Mouse (Mus musculus) adrenal gland (tissue): ENCODE measurements around the gene Nudt4.
"Not testable (repeated sequence)": the region's sequence is repeated elsewhere in the genome, so short reads cannot be mapped to it uniquely, and the experiment has no call there.

Source experiments
- intact Hi-C: fragments of 180-260 bp; cut with DNase I; formaldehyde crosslinking; loops from one replicate; pipeline ENCODE4 v1.15.1; 2025

The Nudt4 gene

DNA sequence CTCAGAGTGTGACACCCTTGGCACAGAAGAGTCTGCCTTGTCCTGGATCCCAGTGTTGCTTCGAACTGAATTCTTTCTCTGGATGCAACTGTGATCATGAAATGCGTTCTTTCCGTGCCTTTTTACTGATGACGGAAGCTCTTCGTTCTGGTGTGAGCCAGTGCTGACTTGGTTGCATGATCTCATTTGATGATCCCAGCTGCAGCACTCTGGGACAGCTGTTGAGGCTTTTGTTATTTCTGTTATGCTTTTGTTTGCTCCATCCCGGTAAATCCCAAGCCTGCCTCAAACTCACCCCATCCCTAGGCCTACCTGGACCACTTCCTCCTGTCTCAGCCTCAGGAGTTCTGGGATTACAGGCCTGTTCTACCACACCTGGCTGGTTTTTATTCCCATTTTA is 4.1 kb upstream of the Nudt4 start:
- intact Hi-C loops, result loop anchor here (10.0 kb wide), 1 partner anchor 137 kb away; no protein-coding TSS in a partner anchor

DNA sequence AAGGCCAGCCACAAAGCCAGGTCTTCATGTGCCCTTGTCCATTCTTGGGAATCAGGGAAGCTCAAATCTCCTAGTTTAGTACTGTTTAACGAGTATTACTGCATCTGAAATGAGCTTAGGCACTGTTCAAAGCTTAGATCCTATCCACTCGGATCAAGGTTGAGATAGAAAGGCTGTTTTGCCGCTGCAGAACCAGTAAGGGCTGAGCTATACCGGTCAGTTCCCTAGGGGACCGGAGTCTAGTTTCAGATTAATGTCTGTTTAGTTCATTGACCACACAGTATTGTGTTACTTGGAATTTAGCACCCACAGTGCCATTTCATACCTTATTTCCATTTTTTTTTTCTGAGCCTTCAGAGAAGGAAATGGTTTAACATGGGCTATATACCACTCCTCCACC is 3.6 kb upstream of the Nudt4 start:
- intact Hi-C loops, result loop anchor here (10.0 kb wide), 1 partner anchor 137 kb away; no protein-coding TSS in a partner anchor

DNA sequence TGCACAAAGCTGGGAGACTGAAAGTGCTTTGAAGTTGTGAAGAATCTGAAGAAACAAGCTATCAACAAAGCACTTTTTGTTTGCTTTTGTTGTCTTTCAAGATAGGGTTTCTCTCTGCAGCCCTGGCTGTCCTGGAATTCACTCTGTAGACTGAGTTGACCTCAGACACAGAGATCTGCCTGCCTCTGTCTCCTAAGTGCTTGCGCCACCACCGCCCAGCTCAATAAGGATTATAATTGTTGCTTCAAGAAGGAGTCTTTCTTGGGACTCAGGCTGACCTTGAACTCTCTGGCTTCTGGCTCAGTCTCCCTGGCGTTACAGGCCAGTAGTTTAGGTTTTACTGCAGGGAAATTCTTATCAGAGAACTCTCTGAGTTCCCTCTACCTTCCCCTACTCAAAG is 2.8 kb upstream of the Nudt4 start:
- intact Hi-C loops, result loop anchor here (10.0 kb wide), 1 partner anchor 138 kb away; no protein-coding TSS in a partner anchor

DNA sequence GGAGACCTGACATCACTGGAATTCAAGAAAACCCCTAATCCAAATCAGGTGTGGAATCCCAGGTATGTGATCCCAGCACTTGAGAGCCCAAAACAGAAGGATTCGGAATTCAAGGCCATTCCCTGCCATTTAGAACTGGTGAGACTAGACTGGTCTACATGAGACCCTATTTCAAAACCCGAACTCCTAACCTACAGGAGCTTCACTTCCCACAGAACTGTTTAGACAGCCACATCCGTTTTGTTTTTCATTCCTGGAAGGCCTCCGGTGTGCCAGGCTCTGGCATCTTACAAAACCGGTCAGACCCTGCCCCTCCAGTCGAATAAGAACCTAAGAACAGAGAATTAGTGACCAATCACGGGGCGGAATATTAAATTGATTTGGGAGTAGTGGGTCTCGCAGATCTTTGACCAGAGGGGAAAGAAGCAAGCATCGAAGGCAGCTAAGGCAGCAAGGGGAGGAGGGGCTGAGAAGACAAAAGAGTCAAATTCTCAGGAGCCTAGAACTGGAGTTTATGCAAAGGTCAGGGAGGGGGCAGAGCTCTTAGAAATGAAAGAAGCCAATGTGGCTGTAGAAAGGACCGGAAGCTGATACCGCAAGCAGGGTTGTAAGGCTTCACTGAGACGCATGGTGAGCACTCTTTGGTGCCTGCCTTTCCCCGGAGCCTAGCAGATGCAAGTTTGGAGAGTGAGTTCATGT is 1.4 kb upstream of the Nudt4 start:
- intact Hi-C loops, result loop anchor here (10.0 kb wide), 1 partner anchor 139 kb away; no protein-coding TSS in a partner anchor

DNA sequence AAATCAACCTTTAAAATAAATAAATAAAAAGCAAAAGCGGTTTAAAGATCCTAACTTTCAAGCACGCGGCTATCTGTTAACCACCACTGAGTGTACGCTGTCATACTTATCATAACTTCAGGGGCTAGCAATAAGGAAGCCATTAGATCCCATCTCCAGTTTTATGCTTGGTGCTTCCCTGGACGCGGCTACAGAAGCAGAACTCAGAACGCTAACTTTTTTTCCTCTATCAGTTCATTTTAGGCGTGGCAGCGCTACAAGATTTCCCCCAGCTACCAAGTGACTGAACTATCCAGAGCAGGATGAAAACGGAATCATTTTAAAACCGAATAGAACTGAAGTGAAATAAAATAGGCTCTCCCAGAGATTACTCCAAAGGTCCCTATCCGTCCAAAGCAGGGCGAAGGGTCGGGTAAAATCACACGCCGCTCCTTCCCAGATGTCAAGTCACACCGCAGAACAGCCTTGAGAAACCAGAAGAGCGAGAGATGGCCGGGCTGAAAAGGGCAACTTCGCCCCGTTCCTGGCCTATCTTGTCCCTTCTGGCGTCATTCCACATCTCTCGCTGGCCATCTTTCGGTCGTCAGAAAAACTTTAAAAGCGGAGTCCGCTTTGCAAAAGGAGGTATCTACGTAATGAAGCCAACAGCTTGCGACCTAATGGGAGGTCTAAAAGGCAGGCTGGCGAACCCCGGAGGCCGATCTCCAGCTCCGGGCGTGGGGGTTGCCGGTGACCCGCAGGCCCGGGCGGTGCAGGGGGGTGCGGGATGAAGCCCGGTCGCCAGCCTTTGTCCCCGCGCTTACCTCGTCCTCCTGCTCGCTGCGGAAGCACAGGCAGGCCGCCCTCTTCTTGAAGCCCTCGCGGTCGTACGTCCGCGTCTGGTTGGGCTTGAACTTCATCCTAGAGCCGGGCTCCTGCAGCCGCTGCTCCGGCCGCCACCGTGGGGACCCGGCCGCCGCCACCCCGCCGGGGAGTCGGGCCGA is 796 bp downstream of the Nudt4 start:
- intact Hi-C loops, result loop anchor here (5.0 to 10.0 kb wide), 2 partner anchors 79 to 142 kb away; no protein-coding TSS in a partner anchor

DNA sequence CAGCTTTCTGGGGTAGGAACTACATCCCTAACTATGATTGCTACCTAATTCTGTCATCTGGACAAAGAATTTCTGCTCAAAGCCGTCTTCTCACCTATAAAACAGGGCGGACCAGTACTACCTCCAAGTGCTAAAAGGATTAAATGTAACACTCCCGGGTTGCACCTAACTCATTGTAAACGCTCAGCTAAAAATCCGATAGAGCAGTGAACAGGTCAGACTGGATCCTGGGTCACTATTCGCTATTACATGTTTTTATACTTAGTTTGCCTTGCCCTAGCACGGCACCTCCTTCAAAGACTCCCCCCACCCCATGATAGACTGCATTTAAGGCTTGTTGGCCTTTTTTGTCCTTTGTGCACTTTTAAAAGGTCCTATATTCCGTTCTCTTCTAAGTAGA is 1.6 kb downstream of the Nudt4 start:
- intact Hi-C loops, result loop anchor here (5.0 to 10.0 kb wide), 2 partner anchors 80 to 142 kb away; no protein-coding TSS in a partner anchor

DNA sequence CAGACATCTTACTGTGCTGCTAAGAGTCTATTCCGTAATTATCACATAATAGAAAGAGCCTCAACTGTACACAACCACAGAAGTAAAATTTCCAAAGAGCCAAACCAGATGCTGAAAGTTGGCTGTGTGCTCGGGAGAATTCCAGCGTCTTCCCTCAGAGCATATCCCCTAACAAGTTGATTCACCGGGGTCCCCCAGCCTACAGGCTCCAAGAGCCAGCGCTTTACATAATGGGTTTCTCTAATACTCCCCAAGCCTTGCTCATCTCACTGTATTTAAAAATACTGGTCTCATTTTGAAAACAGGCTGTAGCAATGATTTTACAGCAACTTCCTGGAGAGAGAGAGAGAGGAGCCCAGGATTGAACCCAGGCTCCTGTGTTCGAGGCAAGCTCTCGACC is 2.3 kb downstream of the Nudt4 start:
- intact Hi-C loops, result loop anchor here (5.0 to 10.0 kb wide), 2 partner anchors 81 to 143 kb away; no protein-coding TSS in a partner anchor

DNA sequence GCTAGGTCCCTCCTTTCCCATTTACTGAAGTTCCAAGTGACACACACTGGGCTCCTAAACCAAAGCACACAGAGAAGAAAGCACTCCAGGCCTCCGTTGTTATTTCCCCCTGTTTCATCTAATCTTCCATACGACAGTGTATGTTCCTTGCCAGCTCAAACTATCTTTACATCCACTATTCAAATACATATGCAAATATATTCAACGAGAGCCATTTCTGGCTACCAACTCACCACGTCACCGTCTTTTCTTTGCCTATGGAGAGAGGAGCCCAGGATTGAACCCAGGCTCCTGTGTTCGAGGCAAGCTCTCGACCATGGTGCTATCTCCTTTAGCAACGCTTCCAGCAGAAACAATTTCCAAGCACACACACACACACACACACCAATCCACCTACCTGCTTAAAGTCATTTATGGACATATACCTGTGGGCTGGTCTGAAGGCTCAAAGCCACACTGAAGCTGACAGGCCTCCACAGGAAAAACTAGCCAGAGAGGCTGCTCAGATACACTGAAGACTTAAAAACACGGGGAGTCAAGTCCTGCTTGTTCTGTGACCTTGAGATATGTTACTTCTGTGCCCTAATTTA is 3.5 kb downstream of the Nudt4 start:
- intact Hi-C loops, result loop anchor here (5.0 to 10.0 kb wide), 2 partner anchors 82 to 144 kb away; no protein-coding TSS in a partner anchor

DNA sequence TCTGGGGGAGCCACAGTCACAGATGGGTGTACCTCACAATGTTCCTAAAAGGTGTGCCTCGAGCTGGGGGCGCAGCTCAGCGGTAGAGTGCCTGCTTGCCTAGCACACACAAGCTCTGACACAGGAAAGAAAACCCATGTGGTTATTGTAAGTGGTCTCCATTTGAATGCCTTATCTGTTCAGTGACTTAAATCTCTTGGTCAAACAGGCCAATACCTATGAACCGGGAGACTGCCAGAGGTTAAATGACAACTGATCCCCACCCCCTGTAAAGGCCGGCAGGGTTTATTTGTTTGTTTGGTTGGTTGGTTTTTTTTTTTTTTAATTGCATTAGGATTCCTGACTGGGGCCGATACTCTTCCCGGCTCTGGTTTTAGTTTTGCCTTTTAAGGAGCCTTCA is 4.5 kb downstream of the Nudt4 start:
- intact Hi-C loops, result loop anchor here (5.0 to 10.0 kb wide), 2 partner anchors 218 to 475 kb away; no protein-coding TSS in a partner anchor

DNA sequence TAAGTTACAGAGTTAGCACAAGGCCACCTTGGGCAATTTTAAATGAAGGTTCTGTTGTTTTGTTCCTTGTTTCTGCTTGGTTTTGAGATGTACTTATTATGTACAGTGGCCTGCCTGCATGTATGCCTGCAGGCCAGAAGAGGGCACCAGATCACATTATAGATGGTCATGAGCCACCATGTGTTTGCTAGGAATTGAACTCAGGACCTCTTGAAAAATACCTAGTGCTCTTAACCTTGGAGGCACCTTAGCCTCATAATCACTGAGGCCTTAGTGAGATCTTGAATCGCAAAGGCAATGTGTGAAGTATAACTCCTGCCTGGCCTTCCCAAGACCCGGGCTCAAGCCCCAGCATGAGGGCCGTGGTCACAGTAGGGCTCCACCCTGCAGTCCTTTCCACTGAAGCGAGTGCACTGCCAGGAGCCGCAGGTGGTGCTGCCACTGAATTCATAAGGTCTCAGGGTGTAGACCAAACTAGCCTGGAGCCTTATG is 6.6 kb downstream of the Nudt4 start:
- intact Hi-C loops, result loop anchor here (5.0 to 10.0 kb wide), 2 partner anchors 220 to 477 kb away; no protein-coding TSS in a partner anchor

DNA sequence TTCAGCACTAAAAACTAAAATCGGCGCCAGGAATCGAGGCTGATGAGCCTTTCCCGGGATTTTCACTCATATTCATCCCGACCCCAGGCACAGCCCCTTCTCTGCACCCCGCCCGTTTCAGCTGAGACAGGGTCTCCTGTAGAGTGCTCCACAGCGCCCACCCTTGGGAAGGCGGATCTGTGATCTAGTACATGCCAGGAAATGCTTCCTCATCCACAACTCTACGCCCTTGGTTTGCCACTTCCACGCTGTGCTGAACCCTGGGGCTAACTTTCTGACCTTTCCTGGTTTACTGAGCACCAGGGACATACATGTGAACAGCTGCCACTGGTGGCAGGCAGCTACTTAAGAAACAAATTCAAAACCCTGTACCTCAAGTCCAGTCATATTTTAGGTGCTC is 8.1 kb downstream of the Nudt4 start:
- intact Hi-C loops, result loop anchor here (5.0 to 10.0 kb wide), 2 partner anchors 221 to 479 kb away; no protein-coding TSS in a partner anchor

DNA sequence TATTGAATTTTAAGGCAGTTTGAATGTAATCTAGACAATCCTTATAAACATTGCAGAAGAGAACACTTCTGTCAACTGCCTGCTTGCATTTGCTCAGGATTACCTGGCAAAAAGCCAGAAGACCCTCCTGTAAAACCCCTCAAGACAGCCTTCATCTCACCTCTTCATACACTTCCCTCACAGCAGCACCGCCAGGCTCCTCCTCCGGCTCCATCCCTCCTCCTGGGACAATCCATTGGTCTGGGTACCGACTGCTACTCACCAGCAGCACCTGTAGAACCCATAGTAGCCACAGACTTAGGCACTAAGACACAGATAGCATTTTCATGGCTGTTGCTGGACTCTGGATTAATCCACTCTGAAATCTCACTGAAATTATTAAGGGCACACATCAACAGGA is 11.6 kb downstream of the Nudt4 start:
- intact Hi-C loops, result loop anchor here (2.0 to 10.0 kb wide), 2 partner anchors 342 to 482 kb away; no protein-coding TSS in a partner anchor

DNA sequence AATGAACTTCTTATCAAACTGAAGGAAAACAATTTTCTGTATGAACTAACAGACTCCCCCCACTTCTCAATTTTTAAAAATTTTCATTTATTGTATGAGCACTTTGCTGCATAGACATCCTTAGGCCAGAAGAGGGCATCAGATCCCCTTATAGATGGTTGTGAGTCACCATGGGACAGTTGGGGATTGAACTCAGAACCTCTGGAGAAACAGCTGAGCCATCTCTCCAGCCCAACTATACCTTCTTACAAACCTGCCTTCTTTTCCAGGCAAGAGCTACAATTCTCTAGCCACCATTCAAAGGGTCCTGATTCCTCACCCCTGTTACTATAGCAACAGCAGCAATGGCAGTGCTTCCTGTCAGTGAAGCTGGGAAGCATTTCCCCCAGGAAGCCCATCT is 12.2 kb downstream of the Nudt4 start:
- intact Hi-C loops, result loop anchor here (2.0 to 10.0 kb wide), 3 partner anchors 307 to 483 kb away; no protein-coding TSS in a partner anchor

DNA sequence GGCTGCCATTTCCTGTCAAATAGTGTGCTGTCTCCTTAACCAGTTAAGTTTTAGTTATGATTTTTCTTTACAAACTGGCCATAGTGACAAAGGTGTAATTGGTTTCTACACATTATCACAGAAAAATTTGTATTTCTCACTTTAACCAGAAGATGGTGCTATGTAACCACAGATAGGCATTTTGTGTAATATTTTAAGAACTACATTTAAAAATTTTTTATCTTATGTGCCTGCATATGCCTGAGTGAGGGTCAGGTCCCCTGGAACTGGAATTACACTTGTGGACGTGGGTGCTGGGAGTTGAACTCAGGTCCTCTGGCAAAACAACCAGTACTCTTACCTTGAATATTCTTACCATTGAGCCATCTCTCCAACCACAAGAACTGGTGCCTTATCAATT is 13.4 kb downstream of the Nudt4 start:
- intact Hi-C loops, result loop anchor here (2.0 to 10.0 kb wide), 2 partner anchors 308 to 484 kb away; no protein-coding TSS in a partner anchor

DNA sequence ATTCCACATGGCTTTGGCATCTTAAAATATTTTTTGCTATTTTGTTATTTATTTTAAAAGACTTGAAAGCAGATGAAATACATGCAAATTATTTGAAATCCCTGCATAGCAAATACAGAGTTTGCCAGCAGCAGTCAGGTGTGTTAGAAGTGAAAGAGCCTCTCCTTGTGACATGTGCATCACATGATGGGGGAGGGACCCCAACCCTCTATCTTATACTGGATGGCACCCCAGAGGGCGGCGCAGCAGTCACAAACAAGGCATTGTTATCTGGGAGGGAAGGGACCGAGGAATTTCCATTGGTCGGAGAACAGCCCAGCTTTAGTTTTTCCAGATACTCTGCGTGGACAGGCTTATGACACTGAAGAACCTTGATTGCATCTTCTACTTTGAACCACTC is 14.9 kb downstream of the Nudt4 start:
- intact Hi-C loops, result not testable (repeated sequence)

DNA sequence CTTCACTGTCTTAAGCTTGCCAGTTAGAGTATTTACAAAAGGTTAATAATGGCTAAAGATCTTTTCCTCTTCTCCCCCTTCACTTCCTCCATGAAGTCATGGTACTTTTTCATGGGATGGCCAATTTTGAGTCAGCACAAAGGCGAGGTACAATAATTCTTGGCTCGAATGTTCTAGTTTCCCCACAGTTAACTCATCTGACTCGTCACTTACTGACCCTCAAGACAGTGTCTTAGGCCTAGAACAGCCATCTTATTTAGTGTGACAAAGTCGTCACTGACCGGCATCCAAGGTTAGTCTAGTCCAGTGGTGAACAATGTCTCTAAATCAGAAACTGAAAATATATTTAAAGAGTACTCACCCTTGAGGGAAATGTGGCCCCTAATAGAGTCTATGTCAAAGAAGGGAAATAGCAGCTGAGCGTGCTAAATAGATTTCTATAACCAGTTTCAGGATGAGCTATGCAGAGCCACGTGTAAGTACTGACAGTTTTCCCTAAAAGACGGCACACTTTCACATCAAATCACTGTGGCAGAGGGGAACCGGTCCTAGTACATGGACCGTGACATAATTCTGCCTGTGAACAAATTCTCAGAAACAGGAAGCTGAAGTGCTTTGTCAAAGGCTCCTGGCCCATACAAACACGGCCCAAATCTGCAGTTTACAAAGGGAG is 15.7 kb downstream of the Nudt4 start:
- intact Hi-C loops, result no loop called here

DNA sequence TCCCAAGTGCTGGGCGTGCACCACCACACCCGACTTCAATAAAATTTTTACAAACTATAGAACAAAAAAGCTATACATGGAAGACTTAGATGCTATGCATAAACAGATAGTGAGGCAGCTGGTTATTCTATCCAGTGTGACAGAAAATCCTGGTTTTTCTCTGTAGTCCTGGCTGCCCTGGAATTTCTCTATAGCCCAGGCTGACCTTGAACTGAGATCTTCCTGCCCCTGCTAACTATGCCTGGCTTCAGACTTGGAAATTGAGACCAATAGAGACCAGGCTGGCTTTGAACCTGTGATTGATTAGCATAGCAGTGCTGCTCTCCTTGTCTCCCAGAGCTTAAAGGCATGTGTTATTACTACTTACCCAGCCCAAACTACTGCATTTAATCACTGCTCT is 17.8 kb downstream of the Nudt4 start:
- intact Hi-C loops, result no loop called here

DNA sequence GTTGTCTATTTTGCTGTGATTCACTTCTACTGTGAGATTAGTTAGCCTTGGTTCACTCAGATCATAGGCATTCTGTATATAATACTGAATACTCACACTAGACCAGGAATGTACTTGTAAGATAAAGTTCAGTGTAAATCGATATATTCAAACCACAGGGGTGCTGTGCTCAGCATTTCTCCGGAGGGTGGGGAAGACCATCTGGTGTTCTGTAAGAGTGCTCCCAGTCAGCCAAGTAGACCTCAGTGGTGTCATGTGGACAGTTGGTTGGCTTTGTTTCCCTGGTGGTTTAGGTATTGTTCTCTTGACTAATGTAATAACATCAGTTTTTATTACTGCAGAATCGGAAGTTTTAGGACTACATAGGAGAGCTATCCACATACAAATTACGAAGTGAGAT is 18.9 kb downstream of the Nudt4 start:
- intact Hi-C loops, result no loop called here

DNA sequence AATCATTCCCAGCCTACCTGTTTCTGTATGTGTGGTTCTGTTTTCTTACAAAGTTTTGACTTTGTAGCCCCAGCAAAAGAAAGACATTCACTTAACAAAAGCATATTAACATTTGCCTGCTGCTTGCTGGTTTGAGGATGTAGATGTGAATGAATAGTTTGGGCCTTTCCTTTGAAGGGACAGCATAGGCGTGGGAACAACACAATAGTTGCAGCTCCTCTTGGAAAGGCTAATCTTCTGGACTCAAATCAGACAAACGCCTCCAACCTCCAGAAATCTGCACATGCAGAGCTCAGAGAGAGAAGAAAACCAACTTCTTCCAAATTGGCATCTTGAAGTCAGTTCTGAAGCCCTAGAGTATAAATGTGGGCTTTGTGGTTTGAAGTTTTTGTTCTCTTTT is 19.3 kb downstream of the Nudt4 start:
- intact Hi-C loops, result no loop called here

DNA sequence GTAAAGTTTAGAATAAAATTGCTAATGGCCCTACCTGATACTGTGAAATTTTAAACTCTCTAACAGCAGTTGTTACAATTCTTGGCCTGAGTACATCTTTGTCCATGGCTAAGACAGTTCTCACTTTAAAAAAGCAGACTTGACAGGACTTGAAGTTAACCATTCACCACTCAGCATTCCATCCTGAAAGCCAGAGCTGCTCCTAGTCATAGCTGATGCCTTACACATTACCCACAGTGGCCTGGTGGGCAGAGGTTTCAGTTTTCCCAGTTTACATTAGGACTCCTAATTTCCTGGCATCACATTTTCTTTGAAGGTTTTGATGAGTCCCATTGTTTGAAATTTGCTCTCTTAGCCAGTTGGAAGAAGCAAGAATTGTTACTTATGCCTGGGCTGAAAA is 19.9 kb downstream of the Nudt4 start:
- intact Hi-C loops, result no loop called here
